Comparison of ENCODE assay signal across 8 mouse cellular contexts in the genomic region with DNA sequence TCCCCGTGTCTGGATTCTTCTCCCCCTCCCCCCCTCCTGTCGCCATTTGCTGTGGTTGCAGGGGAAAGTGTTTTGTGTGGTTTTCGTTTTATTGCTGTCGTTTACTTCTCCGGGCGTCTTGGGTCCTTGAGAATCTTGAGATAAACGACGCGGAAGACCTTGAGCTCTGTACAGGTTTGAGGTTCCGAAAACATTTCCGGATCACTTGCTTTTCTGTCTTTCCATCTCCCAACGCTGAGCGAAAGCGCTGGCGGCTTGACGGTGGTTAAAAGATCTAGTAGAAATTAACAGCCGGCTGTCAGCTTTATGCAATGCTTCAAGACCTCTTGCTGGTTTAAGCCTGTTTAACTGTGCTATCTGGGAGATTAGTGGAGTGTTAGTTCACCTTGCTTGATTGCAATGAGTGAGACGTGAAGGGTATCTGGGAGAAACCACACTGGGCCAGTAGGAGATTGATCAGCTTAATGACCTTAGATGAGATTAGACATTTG. TPM values are rescaled to one million over a fixed set of nuclear protein-coding genes. Genes with fewer than 3 reads are reported as not detected.
DNase-seq lines count a peak whose midpoint lies in the region.
"Had no signal": no experiment of that assay in that cellular context is flagged by ENCODE, and none has a peak within 500 bp of the region (broad histone marks: within the 10 kb centered on the region; RNA-seq: fewer than 3 reads in every experiment).

No protein-coding gene starts in this region.

- peaks cover 56% of the 10 kb centered on the region for H3K79me2 ChIP-seq in macrophage (ENCODE audit: inconsistent target)

- peak; percentile 18 to 28 for DNase-seq in spleen, postnatal 10 days (ENCODE audit: low spot score in 2 of 2)
- DNase-seq in spleen, adult 18-20 months, result no peak
- DNase-seq in brain, adult 2 months (ENCODE audit: low read depth, low spot score), result peak; percentile 26
- DNase-seq in forelimb bud, embryonic 11.5 days (ENCODE audit: low read depth, low spot score), result peak; percentile 17
- DNase-seq in kidney, postnatal 14 days, result peak; percentile 22
- DNase-seq in thymus, postnatal 36 days, result peak; percentile 6 to 13

- under 1% methylated on average over 18 of the region's 18 CpGs for WGBS in macrophage (ENCODE audit: missing documents)

- H3K36me3 ChIP-seq in macrophage (ENCODE audit: inconsistent target), result no peaks in the 10 kb centered on the region

- peak overlapping the region; percentile 62 for H3K27ac ChIP-seq in macrophage

- peak overlapping the region; percentile 93 for H3K4me3 ChIP-seq in macrophage (ENCODE audit: inconsistent target)

RNA-seq across cellular contexts. Expression of a gene that starts 0.6 kb away (rescaled TPM):
- 10 to 100 TPM in 24 of 26 experiments, 1 to 10 TPM in 2; 9.1 to 33.9 (median 15.7) TPM for total RNA-seq in macrophage (2018; cell fraction: chromatin; rRNA removed)
- 10 to 100 TPM in 20 of 26 experiments, 1 to 10 TPM in 6; 6.9 to 16.6 (median 13.5) TPM for total RNA-seq in macrophage (2018; cell fraction: cytosol; rRNA removed)
- total RNA-seq in macrophage (2018; cell fraction: nucleus; rRNA removed), result 10 to 100 TPM in 25 of 26 experiments, 1 to 10 TPM in 1; 9.8 to 33.4 (median 15.2) TPM
- polyA plus RNA-seq in macrophage (2018), result 6.8 to 8.7 TPM (median 6.9 TPM) in 3 replicates

RNA-seq across cellular contexts. Expression of a gene that starts 31.2 kb away (rescaled TPM):
- total RNA-seq in macrophage (2018; cell fraction: chromatin; rRNA removed), result 10 to 100 TPM; 10.5 to 34.6 (median 17.1) TPM
- total RNA-seq in macrophage (2018; cell fraction: cytosol; rRNA removed), result 10 to 100 TPM in 24 of 26 experiments, 1 to 10 TPM in 2; 8.9 to 17.5 (median 12.1) TPM
- 10 to 100 TPM; 12.8 to 29.0 (median 17.3) TPM for total RNA-seq in macrophage (2018; cell fraction: nucleus; rRNA removed)
- 9.8 to 15.5 TPM (median 15.2 TPM) in 3 replicates for polyA plus RNA-seq in macrophage (2018)

RNA-seq across cellular contexts. Expression of a gene that starts 32.5 kb away (rescaled TPM):
- total RNA-seq in macrophage (2018; cell fraction: chromatin; rRNA removed), result not detected
- not detected for total RNA-seq in macrophage (2018; cell fraction: cytosol; rRNA removed)
- total RNA-seq in macrophage (2018; cell fraction: nucleus; rRNA removed), result not detected
- polyA plus RNA-seq in macrophage (2018), result not detected in 3 replicates
- total RNA-seq: layer of hippocampus, adult 18-20 months had no signal

Comparison
In these comparisons a context has a peak if more than half of its experiments do, and no peak if none do; other contexts are left out.
1. DNase-seq: peak in spleen, postnatal 10 days (2 of 2), brain, adult 2 months (single experiment), forelimb bud, embryonic 11.5 days (single experiment), kidney, postnatal 14 days (single experiment) and thymus, postnatal 36 days (2 of 2); none in spleen, adult 18-20 months (0 of 2).